Mouse (Mus musculus): Measurements from ENCODE around the gene Srarp. TPM values are rescaled to one million over a fixed set of nuclear protein-coding genes. Genes with fewer than 3 reads are reported as not detected.

Srarp gene
- polyA plus RNA-seq, 1 experiment from 2014 or later = not detected

- no peak overlapping the region for H3K27ac ChIP-seq (ENCODE audit: low read length)
- H3K9ac ChIP-seq (replicated peaks; ENCODE audit: low read depth, low read length) = no peak overlapping the region
- no peaks in the 10 kb centered on the region for H3K27me3 ChIP-seq (ENCODE audit: control insufficient read depth, insufficient read depth, low read length)
- H3K4me1 ChIP-seq (ENCODE audit: control insufficient read depth, insufficient read depth, low read length) = peaks cover 7% of the 10 kb centered on the region
- no peak overlapping the region for H3K4me2 ChIP-seq (replicated peaks; ENCODE audit: low read depth, low read length)
- no peak overlapping the region for H3K4me3 ChIP-seq (ENCODE audit: low read depth, low read length)
- H3K36me3 ChIP-seq (ENCODE audit: control insufficient read depth, insufficient read depth, low read length) = no peaks in the 10 kb centered on the region
- no peaks in the 10 kb centered on the region for H3K9me3 ChIP-seq (ENCODE audit: control insufficient read depth, low read depth, low read length)
- ATAC-seq (ENCODE audit: insufficient number of reproducible peaks, insufficient read depth, low FRiP score, low read depth) = no peak
These were observed 5.0 kb upstream of the Srarp start for GRCm38 (mm10) chr4:141440877-141441276.

- Histone ChIP-seq H3K36me3 (ENCODE audit: control insufficient read depth, insufficient read depth, low read length) (no peaks in the 10 kb centered on the region), H3K9me3 (ENCODE audit: control insufficient read depth, low read depth, low read length) (no peaks in the 10 kb centered on the region), H3K9ac (replicated peaks; ENCODE audit: low read depth, low read length) (no peak overlapping the region), H3K27ac (ENCODE audit: low read length) (no peak overlapping the region), H3K27me3 (ENCODE audit: control insufficient read depth, insufficient read depth, low read length) (no peaks in the 10 kb centered on the region), H3K4me1 (ENCODE audit: control insufficient read depth, insufficient read depth, low read length) (no peaks in the 10 kb centered on the region), H3K4me2 (replicated peaks; ENCODE audit: low read depth, low read length) (no peak overlapping the region), H3K4me3 (ENCODE audit: low read depth, low read length) (no peak overlapping the region)
- WGBS = 77% methylated on average over 12 of the region's 12 CpGs
- ATAC-seq (ENCODE audit: insufficient number of reproducible peaks, insufficient read depth, low FRiP score, low read depth) = no peak
These were observed 3.3 kb upstream of the Srarp start for GRCm38 (mm10) chr4:141439083-141439803.

- Histone ChIP-seq H3K4me1 (ENCODE audit: control insufficient read depth, insufficient read depth, low read length) (no peaks in the 10 kb centered on the region), H3K4me3 (ENCODE audit: low read depth, low read length) (no peak overlapping the region), H3K27ac (ENCODE audit: low read length) (no peak overlapping the region), H3K4me2 (replicated peaks; ENCODE audit: low read depth, low read length) (no peak overlapping the region), H3K27me3 (ENCODE audit: control insufficient read depth, insufficient read depth, low read length) (no peaks in the 10 kb centered on the region), H3K9ac (replicated peaks; ENCODE audit: low read depth, low read length) (no peak overlapping the region), H3K36me3 (ENCODE audit: control insufficient read depth, insufficient read depth, low read length) (no peaks in the 10 kb centered on the region), H3K9me3 (ENCODE audit: control insufficient read depth, low read depth, low read length) (no peaks in the 10 kb centered on the region)
- WGBS = 79% methylated on average over 18 of the region's 18 CpGs
- no peak for ATAC-seq (ENCODE audit: insufficient number of reproducible peaks, insufficient read depth, low FRiP score, low read depth)
These were observed 2.7 kb downstream of the Srarp start for GRCm38 (mm10) chr4:141433191-141433590.

- Histone ChIP-seq H3K4me1 (ENCODE audit: control insufficient read depth, insufficient read depth, low read length) (no peaks in the 10 kb centered on the region), H3K27me3 (ENCODE audit: control insufficient read depth, insufficient read depth, low read length) (no peaks in the 10 kb centered on the region), H3K9ac (replicated peaks; ENCODE audit: low read depth, low read length) (no peak overlapping the region), H3K9me3 (ENCODE audit: control insufficient read depth, low read depth, low read length) (no peaks in the 10 kb centered on the region), H3K36me3 (ENCODE audit: control insufficient read depth, insufficient read depth, low read length) (no peaks in the 10 kb centered on the region), H3K4me3 (ENCODE audit: low read depth, low read length) (no peak overlapping the region), H3K4me2 (replicated peaks; ENCODE audit: low read depth, low read length) (no peak overlapping the region), H3K27ac (ENCODE audit: low read length) (no peak overlapping the region)
- 58% methylated on average over 14 of the region's 14 CpGs for WGBS
- no peak for ATAC-seq (ENCODE audit: insufficient number of reproducible peaks, insufficient read depth, low FRiP score, low read depth)
These were observed 3.2 kb downstream of the Srarp start for GRCm38 (mm10) chr4:141432666-141433065.

- no peaks in the 10 kb centered on the region for H3K27me3 ChIP-seq (ENCODE audit: control insufficient read depth, insufficient read depth, low read length)
- no peaks in the 10 kb centered on the region for H3K9me3 ChIP-seq (ENCODE audit: control insufficient read depth, low read depth, low read length)
- no peaks in the 10 kb centered on the region for H3K36me3 ChIP-seq (ENCODE audit: control insufficient read depth, insufficient read depth, low read length)
- peaks cover 8% of the 10 kb centered on the region for H3K4me1 ChIP-seq (ENCODE audit: control insufficient read depth, insufficient read depth, low read length)
- H3K9ac ChIP-seq (replicated peaks; ENCODE audit: low read depth, low read length) = no peak overlapping the region
- H3K27ac ChIP-seq (ENCODE audit: low read length) = no peak overlapping the region
- ATAC-seq (ENCODE audit: insufficient number of reproducible peaks, insufficient read depth, low FRiP score, low read depth) = no peak
- H3K4me3 ChIP-seq (ENCODE audit: low read depth, low read length) = no peak overlapping the region
- H3K4me2 ChIP-seq (replicated peaks; ENCODE audit: low read depth, low read length) = no peak overlapping the region
- WGBS = 45% methylated on average over 9 of the region's 9 CpGs
These were observed 4.9 kb downstream of the Srarp start for GRCm38 (mm10) chr4:141430997-141431396.

- Histone ChIP-seq H3K36me3 (ENCODE audit: control insufficient read depth, insufficient read depth, low read length) (no peaks in the 10 kb centered on the region), H3K9ac (replicated peaks; ENCODE audit: low read depth, low read length) (no peak overlapping the region), H3K4me1 (ENCODE audit: control insufficient read depth, insufficient read depth, low read length) (peaks cover 17% of the 10 kb centered on the region), H3K27ac (ENCODE audit: low read length) (no peak overlapping the region), H3K4me3 (ENCODE audit: low read depth, low read length) (no peak overlapping the region), H3K4me2 (replicated peaks; ENCODE audit: low read depth, low read length) (no peak overlapping the region), H3K9me3 (ENCODE audit: control insufficient read depth, low read depth, low read length) (no peaks in the 10 kb centered on the region), H3K27me3 (ENCODE audit: control insufficient read depth, insufficient read depth, low read length) (no peaks in the 10 kb centered on the region)
- 47% methylated on average over 9 of the region's 9 CpGs for WGBS
- no peak for ATAC-seq (ENCODE audit: insufficient number of reproducible peaks, insufficient read depth, low FRiP score, low read depth)
These were observed 6.1 kb downstream of the Srarp start for GRCm38 (mm10) chr4:141429847-141430246.

GRCm38 (mm10) chr4:141429381-141429780 is 6.5 kb downstream of the Srarp start:
- Histone ChIP-seq H3K9me3 (ENCODE audit: control insufficient read depth, low read depth, low read length) (no peaks in the 10 kb centered on the region), H3K9ac (replicated peaks; ENCODE audit: low read depth, low read length) (no peak overlapping the region), H3K27me3 (ENCODE audit: control insufficient read depth, insufficient read depth, low read length) (no peaks in the 10 kb centered on the region), H3K27ac (ENCODE audit: low read length) (no peak overlapping the region), H3K4me2 (replicated peaks; ENCODE audit: low read depth, low read length) (no peak overlapping the region), H3K36me3 (ENCODE audit: control insufficient read depth, insufficient read depth, low read length) (no peaks in the 10 kb centered on the region), H3K4me1 (ENCODE audit: control insufficient read depth, insufficient read depth, low read length) (peaks cover 17% of the 10 kb centered on the region), H3K4me3 (ENCODE audit: low read depth, low read length) (no peak overlapping the region)
- WGBS = 73% methylated on average over 6 of the region's 6 CpGs
- no peak for ATAC-seq (ENCODE audit: insufficient number of reproducible peaks, insufficient read depth, low FRiP score, low read depth)

- H3K27ac ChIP-seq (ENCODE audit: low read length) = no peak overlapping the region
- no peaks in the 10 kb centered on the region for H3K9me3 ChIP-seq (ENCODE audit: control insufficient read depth, low read depth, low read length)
- 86% methylated on average over 13 of the region's 13 CpGs for WGBS
- H3K4me2 ChIP-seq (replicated peaks; ENCODE audit: low read depth, low read length) = no peak overlapping the region
- H3K36me3 ChIP-seq (ENCODE audit: control insufficient read depth, insufficient read depth, low read length) = no peaks in the 10 kb centered on the region
- no peak overlapping the region for H3K4me3 ChIP-seq (ENCODE audit: low read depth, low read length)
- H3K9ac ChIP-seq (replicated peaks; ENCODE audit: low read depth, low read length) = no peak overlapping the region
- H3K27me3 ChIP-seq (ENCODE audit: control insufficient read depth, insufficient read depth, low read length) = no peaks in the 10 kb centered on the region
- ATAC-seq (ENCODE audit: insufficient number of reproducible peaks, insufficient read depth, low FRiP score, low read depth) = no peak
- H3K4me1 ChIP-seq (ENCODE audit: control insufficient read depth, insufficient read depth, low read length) = peaks cover 17% of the 10 kb centered on the region
These were observed 8.0 kb downstream of the Srarp start for GRCm38 (mm10) chr4:141427921-141428320.

Measured in stomach, embryonic 14.5 days (tissue).